Mouse (Mus musculus): ENCODE results near the gene Hoxb7.

GRCm38 (mm10) chr11:96271541-96272011 lies 14.8 kb upstream of the Hoxb7 start:
- no peak for TF ChIP-seq CTCF (conservative IDR thresholded peaks at IDR 0.05; ENCODE audit: insufficient read depth, insufficient read length, low read depth, low read length)
- no peak for TF ChIP-seq POLR2A (IDR thresholded peaks at IDR 0.05; ENCODE audit: low read depth, low read length)
